Mouse (Mus musculus): Measurements from ENCODE around the gene Etl4.

DNA sequence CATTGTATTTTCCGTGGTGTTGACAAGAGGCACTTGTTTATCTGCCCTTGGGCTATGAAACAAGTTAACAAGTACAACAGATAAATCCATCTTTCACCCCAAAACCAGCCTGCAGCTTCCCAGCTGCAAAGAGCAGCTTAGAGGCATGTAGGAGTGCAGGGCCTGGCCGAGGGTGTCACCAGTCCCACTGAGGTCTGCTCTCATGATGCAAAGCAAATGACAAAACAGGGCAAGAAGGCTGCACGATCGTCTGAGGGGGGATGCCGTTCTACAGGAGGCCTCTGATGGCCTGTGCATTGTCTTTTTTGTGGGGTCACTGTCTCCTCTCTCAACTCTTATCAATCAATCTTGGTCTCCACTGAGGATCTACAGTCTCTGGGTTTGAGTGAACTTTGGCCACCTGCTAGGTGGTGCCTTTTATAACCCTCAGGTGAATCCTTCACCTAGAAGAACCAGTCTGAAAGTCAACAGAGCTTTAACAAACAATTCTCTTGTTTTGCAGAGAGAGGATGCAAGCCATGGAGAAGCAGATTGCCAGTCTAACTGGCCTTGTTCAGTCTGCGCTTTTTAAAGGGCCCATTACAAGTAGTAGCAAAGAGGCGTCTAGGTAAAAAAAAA lies 849.6 kb downstream of the Etl4 start:
- TF ChIP-seq CTCF (IDR thresholded peaks at IDR 0.05 in 2 of 3, conservative IDR thresholded peaks at IDR 0.05 in 1 of 3; ENCODE audit: control insufficient read depth in 1 of 3, insufficient read depth in 1 of 3, low read depth in 2 of 3, low read length in 3 of 3, poor library complexity in 1 of 3, severe bottlenecking in 1 of 3) (no peak), MYB (IDR thresholded peaks at IDR 0.05; ENCODE audit: low read depth, low read length) (no peak), POLR2A (IDR thresholded peaks at IDR 0.05; ENCODE audit: control insufficient read depth in 1 of 2, insufficient read depth in 1 of 2, low read depth in 1 of 2, low read length in 2 of 2, poor library complexity in 1 of 2) (no peak), ZMIZ1 (IDR thresholded peaks at IDR 0.05; ENCODE audit: low read depth, low read length) (no peak)
